Mouse (Mus musculus) large intestine, adult 2 months (tissue): Measurements from ENCODE around the gene Plekha5. TPM values are rescaled to one million over a fixed set of nuclear protein-coding genes. Genes with fewer than 3 reads are reported as not detected.
"Not testable (repeated sequence)": the region's sequence is repeated elsewhere in the genome, so short reads cannot be mapped to it uniquely, and the experiment has no call there.

Experiments
- DNase-seq: peaks from one replicate; pipeline ENCODE4 v3.0.0-alpha.2; 2012; ENCODE audit warnings: low read depth, low spot score
- WGBS: fragments of 180-500 bp; shearing (Covaris S2); methylation state at CpG from one replicate; pipeline ENCODE4 v1.1.7; 2018; 5-methylcytosine and 5-hydroxymethylcytosine counted together
- polyA plus RNA-seq: library from polyadenylated mRNA; depleted of rRNA; stranded (reverse); fragments of >200 nt; gene quantifications from 2 replicates; pipeline ENCODE4 v1.2.3, GENCODE M21; 2012

The Plekha5 gene
- polyA plus RNA-seq, 1 experiment, result 24.1 TPM

DNA sequence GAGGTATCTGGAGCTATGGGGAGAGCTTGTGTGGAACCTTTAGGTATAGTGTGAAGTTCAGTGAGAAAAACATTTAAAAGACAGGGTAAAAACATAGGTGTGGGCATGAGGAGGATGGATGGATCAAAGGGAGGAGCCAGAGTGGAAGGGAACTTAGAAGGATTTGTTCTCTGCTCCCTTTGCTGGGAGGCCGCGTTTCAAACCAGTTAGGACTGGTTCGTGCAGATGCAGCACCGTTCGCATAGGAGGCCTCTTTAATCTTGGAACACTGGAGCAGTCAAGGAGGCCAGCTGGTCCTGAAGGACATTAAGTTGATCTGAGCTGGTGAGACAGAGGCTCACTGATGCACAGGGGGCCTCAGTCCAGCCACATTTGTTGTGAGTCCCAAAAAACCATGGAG, 175.5 kb downstream of the Plekha5 start:
- WGBS, result 58% methylated on average over 5 of the region's 5 CpGs
- DNase-seq, result no peak

DNA sequence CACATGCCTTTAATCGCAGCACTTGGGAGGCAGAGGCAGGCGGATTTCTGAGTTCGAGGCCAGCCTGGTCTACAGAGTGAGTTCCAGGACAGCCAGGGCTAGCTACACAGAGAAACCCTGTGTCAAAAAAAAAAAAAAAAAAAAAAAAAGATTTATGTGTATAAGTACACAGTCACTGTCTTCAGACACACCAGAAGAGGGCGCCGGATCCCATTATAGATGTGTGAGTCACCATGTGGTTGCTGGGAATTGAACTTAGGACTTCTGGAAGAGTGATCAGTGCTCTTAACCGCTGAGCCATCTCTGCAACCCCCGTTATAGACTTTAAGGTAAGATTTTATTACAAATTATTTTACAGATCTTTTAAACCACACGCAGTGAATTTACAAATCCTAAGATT, 176.8 kb downstream of the Plekha5 start:
- DNase-seq, result not testable (repeated sequence)
- 94% methylated on average over 8 of the region's 8 CpGs for WGBS

DNA sequence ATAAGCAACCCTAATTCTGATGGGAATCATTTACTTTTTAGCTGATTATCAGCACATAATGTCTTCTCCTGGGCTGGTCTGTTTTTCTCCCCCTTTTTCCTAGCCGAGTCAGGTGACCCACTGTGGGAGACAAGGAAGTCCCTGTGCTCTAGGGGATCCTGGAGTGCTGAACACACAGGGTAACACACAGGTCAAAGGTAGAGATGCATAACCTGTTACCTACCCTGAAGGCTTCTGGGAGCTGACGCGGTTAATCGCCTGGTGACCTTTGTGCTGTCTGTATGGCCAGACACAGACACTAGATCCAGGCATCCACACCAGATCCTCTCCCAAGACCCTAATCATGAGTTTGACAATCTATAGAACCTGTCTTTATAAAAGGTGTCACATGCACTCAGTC, 177.3 kb downstream of the Plekha5 start:
- no peak for DNase-seq
- WGBS, result 85% methylated on average over 4 of the region's 4 CpGs

DNA sequence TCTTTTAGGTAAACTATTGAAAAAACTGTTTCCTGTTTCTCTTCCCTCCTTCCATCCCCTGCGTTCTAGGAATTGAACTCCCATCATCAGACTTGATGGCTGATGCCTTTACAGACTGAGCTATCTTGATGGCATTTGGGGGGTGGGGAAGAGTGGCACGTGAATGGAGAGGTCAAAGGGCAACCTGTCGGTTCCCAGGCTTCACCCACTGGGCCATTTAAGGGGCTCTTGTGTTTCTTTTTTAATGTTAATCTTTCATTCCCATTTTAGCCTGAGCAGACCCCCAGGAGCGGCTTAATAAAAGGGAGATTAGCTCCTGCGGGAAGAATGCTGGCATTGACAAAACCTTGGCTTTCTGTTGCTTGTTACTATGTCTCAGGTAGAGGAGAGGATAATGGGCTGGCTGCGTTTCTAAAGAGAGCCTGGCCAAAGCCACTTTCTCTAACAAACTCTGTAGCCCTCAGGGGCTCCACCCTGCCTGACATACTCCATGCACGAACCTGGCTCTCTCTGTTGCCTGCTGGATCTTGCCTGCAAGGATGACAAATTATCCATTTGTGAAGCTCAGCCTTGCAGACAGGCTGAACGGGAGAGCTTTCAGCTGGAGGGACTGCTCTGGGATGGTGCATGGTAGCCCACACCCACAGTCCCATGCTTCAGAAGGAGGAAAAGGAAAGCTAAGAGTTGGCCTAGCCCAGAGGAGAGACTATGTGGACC, 179.5 kb downstream of the Plekha5 start:
- WGBS, result 53% methylated on average over 8 of the region's 8 CpGs
- DNase-seq, result no peak

DNA sequence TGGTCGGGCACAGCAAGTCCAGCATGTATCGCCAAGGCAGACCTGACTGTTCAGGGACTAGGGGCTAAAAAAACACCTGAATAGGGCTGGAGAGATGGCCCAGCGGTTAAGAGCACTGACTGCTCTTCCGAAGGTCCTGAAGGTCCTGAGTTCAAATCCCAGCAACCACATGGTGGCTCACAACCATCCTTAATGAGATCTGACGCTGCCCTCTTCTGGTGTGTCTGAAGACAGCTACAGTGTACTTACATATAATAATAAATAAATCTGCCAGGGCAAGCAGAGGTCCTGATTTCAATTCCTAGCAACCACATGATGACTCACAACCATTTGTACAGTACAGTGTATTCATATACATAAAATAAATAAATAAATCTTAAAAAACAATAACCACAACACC, 181.3 kb downstream of the Plekha5 start:
- WGBS, result 92% methylated on average over 5 of the region's 5 CpGs

DNA sequence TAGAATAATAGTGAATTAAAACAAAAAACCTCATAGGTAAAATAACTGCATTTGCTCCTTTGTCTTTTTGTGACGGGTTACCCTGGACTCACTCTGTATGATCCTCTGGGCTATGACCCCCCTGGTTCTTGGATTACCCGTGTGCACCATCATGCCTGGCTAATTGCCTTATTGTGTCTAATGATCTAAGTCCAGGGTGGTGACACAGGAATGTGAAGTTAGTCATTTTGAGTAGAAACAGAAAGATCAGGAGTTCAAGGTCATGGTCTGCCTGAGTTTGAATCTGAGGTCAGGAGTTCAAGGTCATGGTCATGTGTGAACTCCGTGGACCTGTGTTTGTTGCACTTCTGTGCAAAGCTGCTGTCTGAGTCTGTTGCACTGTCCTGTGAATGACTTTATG, 181.9 kb downstream of the Plekha5 start:
- WGBS, result 71% methylated on average over 3 of the region's 3 CpGs

More for the DNA sequence above, 181.3 kb downstream of the Plekha5 start:
- DNase-seq, result not testable (repeated sequence)

DNA sequence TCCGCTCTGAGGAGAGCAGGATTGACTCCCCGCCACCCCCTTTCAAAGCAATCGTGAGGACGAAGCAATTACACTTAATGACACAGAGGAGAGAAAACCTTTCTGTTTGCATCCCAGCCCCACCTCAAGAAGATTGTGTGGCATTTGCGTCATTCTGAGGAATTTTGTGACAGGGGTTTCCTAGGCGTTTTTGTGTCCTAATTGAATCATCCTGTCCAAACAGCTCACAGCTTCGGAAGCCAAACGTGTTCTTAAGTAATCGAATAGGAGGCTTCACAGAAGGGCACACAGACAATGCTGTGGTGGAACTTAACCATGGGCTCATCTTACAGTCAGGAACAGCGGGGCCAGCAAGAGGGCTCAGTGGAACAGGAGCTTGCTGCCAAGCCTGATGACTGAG, 182.7 kb downstream of the Plekha5 start:
- WGBS, result 74% methylated on average over 10 of the region's 10 CpGs
- DNase-seq, result no peak

More for the DNA sequence above, 181.9 kb downstream of the Plekha5 start:
- DNase-seq, result no peak

DNA sequence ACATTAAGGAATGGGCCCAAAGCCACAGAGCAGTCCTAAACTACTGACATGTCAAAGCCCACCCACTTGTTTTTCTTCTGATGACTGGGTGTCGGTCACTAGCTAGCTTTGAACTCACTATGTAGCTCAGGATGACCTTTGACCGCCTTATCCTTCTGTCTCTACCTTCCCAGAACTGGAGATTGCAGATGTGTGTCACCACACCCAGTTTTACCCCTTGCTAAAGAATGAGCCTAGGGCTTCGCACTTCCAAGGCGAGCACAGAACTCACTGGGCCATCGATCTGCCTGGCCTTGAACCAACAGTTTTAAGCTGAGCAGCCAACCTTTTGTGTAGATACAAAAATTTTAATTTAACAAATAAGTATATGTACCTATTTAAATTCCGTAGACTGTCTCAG, 184.8 kb downstream of the Plekha5 start:
- 66% methylated on average over 6 of the region's 6 CpGs for WGBS

DNA sequence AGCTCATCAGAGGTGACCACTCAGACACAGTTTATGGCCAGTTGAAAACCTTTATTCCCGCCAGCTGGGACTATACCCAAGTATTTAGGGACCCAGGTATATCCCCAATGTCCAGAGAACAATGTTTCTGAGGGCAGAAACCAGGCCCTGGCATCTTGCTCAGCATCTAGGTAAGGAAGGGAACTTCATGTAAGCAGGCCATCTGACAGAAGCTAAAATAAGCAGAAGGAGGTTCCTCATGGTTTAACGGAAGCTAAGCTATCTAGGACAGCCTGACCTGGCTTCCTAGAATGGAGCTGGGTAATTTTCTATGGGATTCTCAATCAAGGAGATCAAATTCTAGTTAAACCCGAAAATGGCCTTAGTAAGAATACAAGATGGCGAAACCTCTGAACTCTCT, 185.7 kb downstream of the Plekha5 start:
- DNase-seq, result no peak
- WGBS, result 90% methylated on average over 4 of the region's 4 CpGs

More for the DNA sequence above, 184.8 kb downstream of the Plekha5 start:
- no peak for DNase-seq

DNA sequence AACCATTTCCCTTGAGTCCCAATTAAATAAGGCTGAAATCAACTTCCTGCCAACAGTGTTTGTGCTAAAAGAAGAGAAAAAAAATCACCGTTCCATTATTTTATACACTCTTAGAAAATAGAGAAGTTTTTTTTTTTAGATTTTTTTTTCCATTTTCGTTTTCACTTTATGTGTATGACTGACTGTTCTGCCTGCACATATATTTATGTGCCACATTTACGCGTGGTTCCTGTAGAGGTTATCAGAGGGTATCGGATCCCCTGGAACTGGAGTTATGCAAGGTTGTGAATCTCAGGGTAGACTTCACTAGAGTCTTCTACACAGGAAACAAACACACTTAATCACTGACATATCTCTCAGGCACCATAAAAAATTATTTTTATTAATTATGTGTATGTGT, 186.3 kb downstream of the Plekha5 start:
- WGBS, result 84% methylated on average over 5 of the region's 5 CpGs
- no peak for DNase-seq

DNA sequence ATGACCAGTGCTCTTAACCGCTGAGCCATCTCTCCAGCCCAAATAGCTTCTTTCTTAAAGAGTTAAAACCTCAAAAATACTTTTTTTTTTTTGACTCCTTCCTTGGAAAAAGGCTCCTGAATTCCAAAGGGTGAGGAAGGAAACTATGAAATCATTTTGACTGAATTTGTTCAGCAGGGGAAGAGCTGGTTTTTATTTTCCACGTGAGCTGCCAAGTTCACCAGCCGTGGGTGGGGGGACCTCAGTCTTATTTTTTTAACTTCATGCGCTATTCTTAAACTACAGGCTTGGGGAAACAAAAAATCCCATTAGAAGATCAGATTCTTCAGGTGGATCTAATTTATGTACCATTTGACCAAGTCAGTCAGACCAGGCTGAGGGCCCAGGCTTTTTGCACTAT, 187.4 kb downstream of the Plekha5 start:
- WGBS, result 58% methylated on average over 4 of the region's 4 CpGs
- DNase-seq, result no peak

DNA sequence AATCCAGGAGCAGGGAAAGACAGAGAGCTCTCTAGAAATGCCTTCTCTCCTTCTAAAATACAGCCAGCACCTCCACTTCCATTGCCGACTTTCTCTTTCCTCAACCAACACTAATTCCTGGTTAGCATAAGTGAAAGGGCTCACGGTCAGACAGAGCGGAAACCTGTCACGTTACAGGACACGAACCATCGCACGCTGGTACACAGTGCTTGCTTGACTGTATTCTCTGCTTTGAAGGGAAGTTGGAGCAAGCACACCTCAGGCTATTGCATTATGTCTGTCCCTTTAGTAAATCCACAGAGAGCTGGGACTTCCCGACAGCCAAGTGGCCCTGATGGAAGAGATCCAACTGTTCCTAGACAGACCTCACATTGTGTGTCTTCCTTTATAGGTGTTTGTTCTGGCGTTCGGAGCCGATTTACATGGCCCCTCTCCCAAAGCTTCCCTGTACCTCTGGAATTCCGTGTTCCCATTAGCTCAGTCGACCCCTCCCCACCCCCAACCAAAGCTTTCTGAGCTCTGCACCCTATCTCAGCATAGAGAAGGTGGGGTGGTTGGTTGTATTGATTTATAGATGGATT, 188.1 kb downstream of the Plekha5 start:
- DNase-seq, result no peak
- WGBS, result 27% methylated on average over 13 of the region's 13 CpGs

DNA sequence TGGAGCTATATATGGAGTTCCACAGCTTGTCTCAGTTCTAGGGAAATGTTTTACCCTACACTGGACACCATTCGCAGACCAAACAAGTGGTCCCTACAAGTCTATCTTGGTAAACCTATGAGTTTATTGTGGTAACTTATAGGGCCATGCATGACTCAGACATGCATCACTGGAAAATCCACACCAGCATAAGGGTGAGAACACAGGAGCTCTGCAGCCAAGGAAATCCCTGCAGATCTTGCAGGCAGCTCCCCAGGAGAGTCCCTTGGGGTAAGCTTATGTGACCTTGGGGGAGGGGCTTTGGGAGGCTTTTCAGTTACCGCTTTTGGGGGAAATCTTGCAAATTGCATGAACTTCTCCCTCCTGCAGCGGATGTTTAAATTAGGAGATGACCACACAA, 190.0 kb downstream of the Plekha5 start:
- no peak for DNase-seq
- 91% methylated on average over 3 of the region's 3 CpGs for WGBS

DNA sequence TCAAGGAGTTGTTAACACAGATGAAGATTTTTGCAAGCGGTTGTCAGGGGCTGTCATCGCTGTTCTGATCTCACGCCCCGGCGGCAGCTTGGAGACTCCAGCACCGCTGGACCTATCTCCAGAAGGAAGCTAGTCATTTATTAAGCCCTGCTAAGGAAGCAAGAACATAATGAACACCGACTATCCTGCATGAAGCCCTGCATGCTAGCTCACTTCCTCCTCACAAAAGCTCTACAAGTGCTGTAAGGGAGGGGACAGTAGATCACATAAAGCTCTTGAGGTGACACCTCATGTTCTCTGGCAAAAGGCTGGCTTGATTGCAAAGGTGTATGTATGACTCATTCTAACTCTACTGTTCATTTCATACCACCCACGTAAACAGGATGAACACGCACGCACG, 190.9 kb downstream of the Plekha5 start:
- 32% methylated on average over 11 of the region's 11 CpGs for WGBS
- DNase-seq, result no peak

DNA sequence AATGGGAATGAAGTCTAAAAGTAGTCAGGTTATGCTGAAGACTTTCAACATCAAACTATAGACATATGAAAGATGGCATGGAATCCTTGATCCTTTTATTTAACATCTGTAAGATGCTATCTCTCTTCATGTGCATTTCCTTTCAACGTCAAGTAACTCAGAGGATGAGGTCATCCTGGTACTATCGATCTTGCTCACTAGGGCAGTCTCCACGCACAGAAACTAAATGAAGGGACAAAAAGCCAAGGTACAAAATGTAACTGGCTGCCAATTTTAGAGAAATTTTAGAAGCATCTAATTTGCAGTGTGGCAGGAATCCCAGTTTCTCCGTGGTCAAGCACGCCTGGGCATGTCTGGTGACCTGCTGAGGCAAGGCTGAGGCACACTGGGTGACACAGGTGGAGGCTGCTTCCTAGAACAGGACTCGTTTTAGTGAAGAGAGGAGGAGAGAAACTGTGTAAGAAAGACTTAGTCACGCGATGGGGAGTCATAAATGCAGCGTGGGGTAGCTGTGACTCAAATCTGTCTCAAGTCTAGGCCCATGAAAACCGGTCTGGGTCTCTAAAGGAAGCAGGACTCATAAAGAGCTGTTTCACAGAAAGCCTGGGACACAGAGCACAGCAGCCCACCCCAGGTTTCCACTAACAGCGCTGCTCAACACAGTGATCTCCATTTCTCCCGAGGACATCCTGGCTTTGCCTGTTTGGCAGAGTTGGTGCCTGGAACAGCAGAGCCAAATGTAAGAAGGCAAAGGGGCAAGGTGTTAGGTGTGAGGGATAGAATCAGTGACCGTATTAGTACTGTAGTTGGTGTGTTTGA, 196.9 kb downstream of the Plekha5 start:
- WGBS, result 72% methylated on average over 13 of the region's 13 CpGs
- DNase-seq, result no peak

DNA sequence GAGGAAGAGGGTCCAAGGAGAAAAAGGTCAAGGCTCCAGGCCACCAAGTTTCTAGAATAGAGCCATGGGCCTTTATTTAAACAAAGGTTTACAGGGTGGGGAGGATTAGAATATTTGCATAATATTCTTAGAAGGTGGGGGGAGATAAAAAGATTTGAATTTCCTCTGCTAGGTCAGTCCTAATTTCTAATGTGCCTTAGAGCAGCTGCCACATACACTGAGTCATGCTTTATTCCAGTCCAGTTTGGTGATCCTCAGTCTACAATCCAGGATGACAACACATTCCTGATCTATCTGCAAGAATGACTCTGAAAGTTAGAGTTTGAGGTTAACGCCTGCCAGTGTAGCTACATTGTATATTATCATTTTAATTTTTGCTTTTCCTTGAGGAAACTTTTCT, 197.8 kb downstream of the Plekha5 start:
- WGBS, result 98% methylated on average over 1 of the region's 1 CpGs
- no peak for DNase-seq

DNA sequence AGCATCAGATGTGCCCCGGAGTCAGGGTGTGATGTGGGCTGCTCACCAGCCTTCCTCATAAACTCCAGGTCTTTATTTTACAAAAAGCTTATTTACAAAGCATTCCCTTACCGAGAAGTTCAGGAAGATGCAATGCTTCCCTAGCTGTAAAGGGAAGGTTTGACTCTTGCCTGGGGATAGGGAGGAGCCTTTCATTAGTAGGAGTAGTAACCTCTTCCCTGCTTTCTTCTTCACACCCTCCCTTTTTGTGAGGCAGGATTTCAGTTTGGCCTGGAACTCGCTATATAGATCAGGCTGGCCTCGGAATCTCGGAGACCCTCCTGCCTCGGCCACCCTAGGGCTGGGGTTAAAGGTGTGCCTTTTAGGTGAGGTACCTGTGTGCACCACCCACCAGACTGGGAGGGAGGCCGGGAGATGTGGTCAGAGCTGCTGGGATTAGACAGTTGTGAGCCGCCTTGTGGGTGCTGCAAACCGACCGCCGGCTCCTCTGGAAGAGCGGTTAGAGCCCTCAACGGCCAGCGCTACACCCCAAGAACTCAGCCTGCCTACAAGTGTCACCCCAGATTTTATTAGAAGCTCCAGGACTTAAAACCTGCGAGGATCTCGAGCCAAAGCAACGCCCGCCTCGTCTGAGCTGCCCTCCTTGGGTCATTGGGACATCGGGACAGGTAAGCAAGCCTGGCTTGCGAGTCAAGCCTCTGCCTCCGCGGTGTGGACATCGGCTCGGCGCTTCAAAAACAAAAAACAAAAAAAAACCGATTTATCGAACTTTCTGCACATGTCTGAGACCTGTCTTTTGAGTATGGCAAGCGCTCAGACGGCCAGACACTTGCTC, 198.8 kb downstream of the Plekha5 start, which contains the start of gene Aebp2:
Gene Aebp2 (plus strand): TSS at position 273 of the 835 bp plus-strand sequence.
- whole genome bisulfite sequencing, result 41% methylated on average over 30 of the region's 30 CpGs
- no peak for DNase-seq

DNA sequence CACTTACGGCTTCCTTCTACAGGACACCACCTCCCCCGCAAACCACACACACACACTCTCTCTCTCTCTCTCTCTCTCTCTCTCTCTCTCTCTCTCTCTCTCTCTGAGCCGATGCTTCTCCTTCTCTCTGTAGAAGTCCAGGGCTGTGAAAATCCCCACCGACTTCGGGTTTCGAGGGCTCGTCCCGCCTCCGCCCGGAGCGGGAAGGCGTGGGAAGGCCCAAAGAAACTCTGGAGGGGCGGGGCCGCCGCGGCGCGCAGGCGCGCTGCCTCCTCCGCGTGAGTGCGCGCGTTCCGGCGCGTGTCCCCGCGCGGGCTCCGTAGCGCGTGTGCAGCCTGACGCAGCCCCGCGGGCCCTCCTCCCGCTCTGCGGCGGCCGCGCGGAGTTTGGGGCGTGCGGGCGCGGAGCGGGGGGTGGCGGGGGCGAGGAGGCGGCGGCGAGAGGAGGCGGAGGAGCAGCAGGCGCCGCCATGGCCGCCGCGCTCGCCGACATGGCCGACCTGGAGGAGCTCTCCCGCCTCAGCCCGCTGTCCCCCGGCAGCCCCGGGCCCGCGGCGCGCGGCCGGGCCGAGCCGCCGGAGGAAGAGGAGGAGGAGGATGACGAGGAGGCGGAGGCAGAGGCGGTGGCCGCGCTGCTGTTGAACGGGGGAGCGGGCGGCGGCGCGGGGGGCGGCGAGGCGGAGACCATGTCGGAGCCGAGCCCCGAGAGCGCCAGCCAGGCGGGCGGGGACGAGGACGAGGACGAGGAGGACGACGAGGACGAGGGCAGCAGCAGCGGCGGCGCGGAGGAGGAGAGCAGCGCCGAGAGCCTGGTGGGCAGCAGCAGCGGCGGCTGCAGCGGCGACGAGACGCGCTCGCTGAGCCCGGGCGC, 199.6 kb downstream of the Plekha5 start:
- under 1% methylated on average over 113 of the region's 117 CpGs for WGBS
- peak; percentile 58 for DNase-seq
